Mouse (Mus musculus) CD4-positive, CD25-positive, alpha-beta regulatory T cell, adult 2 months (primary cell): ENCODE measurements around the gene Ltbp1.
A peak's percentile ranks its signal among the peaks of the same experiment; 100 is the strongest.

Experiments used
- DNase-seq: peaks from one replicate; pipeline ENCODE4 v3.0.0-alpha.2; 2012; ENCODE audit warnings: low read depth, low spot score

Gene Ltbp1

GRCm38 (mm10) chr17:75005281-75005684 lies at the start of gene Ltbp1:
Gene Ltbp1 (plus strand): TSS chr17:75005568.
- peak; percentile 13 for DNase-seq

DNA sequence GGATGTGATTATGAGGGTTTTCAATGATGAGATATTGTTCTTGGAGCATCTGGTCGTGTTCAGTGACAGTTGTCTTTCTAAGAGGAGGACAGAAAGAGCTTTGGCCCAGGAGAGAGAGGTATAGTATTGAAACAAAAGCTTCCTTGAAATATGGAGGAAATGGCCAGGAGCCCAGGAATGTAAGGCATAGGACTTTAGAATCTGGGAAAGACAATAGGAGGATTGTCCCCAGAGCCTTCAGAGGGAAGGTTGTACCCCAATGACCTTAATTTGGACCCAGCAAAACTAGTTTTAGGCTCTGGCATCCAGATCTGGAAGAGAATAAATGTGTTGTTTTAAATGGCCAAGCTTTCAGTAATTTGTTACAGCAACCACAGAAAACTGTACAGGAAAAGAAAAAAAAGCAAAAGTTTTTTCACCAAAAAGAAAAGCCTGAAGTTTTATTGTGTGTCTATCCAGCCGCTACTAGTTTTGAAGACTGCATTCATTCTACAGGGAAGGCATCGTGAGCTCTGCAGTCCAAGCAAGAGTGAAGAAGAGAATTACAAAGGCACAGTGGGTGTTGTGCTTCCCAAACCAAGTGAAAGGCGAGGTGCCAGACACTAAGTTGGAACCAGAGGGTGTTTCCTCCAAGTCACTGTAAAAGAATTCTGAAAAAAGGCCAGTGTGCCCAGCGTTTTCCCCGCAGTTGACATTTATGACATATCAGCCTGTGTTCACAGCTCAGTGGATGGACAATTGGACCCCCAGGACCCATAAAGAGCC lies 45.7 kb upstream of the Ltbp1 start:
- no peak for DNase-seq

DNA sequence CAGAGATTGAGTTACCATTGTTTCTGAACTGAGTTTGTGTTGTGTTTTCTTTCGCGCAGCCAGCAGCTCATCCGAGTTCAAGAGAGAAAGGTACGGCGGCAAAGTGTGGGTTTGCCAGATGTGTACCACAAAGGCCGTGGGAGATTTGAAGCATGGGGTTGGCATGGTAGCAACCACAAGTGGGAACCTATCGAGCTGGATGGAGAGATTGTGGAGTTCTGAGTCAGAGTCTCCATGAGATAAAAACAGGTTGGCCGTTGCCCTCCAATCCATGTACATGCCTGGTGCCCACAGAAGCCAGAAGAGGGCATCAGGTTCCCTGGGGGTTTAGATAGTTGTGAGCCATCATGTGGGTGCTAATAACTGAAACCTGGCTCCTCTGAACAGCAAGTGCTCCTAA lies 42.1 kb upstream of the Ltbp1 start:
- no peak for DNase-seq

- no peak for DNase-seq
Observed at GRCm38 (mm10) chr17:74963861-74964260, 41.5 kb upstream of the Ltbp1 start.

DNA sequence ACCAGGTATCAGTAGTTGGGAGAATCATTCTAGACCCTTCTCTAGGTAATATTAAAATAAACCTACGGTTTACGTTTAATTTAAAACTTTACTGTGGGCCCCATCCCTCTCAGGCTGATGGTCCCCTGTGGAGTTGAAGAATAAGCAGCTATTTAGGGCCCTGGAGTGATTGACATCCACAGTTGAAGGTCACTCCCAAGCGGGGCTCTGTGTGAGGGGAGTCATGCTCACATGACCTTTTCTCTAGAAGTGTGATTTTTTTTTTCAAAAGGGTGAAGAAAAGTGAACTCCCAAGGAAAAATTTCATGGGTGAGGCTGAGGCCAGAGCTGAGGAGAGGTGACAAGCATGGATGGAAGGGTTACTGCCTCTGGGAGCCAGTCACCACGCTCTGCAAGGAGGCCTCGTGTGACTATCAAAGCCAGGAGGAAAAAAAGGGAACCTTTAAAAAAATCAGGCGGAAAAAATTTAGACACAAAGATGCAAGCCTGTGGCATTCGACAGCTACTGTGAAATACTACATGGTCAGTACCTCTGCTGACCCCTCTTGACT lies 38.0 kb upstream of the Ltbp1 start:
- DNase-seq, result no peak

DNA sequence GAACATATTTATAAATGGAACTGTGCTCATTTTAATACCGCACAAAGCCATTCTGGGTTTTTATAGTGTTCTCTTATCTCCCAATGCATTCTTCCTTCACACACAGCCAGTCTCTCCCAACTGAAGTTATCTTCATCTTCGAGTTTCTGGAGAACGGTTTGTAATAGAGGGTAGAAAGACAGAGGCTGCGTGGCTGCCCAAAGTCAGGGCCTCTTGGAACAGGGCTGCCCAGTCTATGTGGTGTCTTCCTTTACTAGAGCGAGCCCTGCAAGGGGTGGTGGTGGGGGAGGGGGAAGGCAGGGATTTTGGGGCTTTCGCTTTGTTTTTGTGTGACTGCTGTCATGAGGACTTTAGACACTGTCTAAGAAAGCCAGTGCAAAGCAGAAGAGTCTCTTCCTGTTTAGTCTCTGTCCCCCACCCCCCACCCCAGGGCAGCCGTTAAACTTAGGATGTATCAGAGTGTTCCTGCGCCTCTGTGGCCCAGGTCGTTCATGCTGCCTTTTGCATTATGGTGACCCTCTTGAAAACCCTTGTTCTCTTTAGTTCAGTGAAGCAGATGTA lies 37.1 kb upstream of the Ltbp1 start:
- DNase-seq, result no peak

- no peak for DNase-seq
Observed at GRCm38 (mm10) chr17:74968738-74969271, 36.6 kb upstream of the Ltbp1 start.

- no peak for DNase-seq
Observed at GRCm38 (mm10) chr17:74975192-74975591, 30.2 kb upstream of the Ltbp1 start.

- DNase-seq, result no peak
Observed at GRCm38 (mm10) chr17:74976167-74976985, 29.0 kb upstream of the Ltbp1 start.

DNA sequence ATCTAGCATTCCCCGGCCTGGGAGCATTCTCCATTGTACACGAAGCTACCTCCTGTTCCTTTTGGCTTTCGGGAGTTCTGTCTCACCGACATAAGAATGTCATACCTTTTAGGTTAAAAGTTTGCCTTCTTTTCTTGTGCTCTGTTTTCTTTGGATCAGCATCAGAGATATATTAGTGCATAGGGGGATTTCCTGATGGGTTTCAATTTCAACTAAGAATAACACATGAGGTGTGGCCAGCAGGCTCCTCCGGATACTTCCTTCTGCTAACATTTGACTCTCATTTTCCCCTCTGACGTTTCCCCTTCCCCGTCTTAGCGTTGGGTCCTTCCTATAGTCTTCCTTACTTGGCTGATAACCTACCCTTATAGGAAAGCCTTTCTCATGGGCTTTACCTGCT lies 25.6 kb upstream of the Ltbp1 start:
- no peak for DNase-seq

- DNase-seq, result no peak
Observed at GRCm38 (mm10) chr17:74981703-74982102, 23.7 kb upstream of the Ltbp1 start.

DNA sequence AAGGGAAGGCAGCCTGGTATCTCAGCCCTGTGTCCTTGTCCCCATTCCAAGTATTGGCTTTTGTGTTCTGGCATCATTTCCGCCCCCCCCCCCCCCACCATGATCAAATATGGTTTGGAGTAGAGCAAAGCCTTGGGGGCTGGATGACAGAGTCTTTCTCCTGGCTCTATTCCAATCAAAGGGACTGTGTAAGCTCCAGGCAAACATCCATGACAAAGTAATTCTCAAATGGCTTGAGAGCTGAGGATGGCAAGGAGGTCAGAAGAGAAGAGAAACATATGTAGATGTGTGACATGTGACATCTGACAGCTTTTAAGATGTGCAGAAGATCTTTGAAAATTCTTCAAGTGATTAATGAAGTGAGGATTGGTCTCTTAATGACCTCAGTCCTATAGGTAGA lies 22.5 kb upstream of the Ltbp1 start:
- no peak for DNase-seq

DNA sequence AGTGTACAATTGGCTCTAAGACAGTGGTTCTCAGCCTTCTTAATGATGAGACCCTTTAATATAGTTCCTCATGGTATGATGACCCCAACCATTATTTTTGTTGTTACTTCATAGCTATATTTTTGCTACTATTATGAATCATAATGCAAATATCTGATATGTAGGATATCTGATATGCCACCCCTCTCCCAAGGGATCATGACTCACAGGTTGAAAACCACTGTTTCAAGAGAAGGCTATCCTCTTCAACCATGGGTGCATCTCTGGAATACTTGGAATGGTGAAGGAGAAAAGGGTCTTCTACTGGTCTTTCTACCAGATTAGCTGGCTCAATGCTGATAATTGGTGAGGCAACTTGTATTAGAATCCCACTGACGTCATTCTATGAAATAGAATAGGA lies 21.3 kb upstream of the Ltbp1 start:
- DNase-seq, result no peak

DNA sequence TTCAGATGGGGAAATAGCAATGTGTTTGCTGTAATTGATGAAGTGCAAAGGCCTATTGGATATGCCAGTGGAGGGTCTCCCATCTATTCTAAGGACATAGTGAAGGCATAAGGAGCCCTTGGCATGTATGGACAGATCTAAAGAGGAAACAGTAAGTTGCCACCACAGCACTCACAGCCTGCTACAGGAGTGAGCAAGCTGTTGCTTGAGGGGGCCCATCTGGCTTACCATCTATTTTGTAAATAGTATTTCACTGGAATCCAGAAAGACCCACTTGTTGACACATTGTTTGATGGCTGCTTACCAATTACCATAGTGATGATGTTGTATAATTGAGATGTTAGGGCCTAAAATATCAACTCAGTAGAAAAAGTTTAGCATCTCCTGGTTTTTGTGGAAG lies 20.7 kb upstream of the Ltbp1 start:
- DNase-seq, result no peak

GRCm38 (mm10) chr17:74987067-74987466 lies 18.3 kb upstream of the Ltbp1 start:
- DNase-seq, result no peak

- no peak for DNase-seq
Observed at GRCm38 (mm10) chr17:74989691-74990090, 15.7 kb upstream of the Ltbp1 start.

DNA sequence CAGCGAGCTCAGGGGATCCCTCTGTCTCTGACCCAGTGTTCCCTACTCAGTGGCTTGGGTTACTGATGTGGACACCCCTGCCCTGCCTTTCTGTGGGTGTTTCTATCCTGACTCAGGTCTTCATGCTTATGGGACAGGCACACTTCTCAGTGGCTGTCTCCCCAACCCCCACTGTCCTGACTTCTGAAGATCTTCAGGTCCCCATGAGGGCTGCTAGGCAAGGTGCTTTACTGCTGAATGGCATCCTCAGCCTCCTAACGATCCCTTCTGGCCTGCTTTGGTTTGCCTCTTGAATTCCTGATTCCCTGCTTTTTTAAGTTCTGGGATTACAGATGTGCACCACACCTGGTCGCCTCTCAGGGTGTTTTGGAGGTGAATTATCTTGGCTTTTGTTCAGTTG lies 14.8 kb upstream of the Ltbp1 start:
- no peak for DNase-seq

DNA sequence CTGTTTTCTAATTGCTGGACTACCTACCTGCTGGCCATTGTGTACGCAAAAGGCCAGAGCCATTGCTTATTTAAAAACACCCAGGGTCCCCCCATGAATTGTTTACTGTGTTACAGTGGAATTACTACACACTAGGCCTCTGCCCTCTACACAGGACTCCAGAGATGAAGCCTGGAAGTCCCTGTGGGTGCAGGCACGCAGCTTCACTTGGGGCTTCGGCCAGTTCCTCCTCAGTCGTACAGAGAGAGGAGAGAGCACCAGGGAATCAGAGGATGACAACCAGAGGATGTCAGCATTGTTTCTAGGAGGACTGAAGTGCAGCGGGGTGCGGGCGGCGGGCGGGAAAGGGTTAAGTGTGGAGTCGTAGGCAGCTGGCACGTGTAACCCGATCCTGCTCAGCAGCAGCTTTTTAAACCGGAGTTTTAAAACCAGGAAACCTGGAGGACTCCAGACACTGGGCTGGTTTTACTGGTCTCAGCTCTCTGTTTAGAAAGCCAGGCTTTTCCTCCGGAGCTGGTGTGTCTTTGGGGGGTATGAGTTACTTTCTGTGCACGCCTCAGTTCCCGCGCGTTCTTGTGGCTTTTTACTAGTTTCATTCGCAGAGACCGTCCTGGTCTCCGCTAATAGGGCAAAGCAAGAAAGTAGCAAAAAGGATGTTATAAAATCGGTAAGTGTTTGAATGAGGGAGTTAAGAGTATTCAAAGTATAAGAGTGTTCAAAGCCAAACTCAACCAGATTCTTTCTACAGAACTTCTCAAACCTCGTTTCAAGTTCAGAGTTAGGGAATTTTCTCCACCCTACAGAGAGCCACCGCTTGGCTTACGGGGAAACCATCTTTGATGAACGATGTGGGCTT lies 11.4 kb upstream of the Ltbp1 start:
- no peak for DNase-seq

DNA sequence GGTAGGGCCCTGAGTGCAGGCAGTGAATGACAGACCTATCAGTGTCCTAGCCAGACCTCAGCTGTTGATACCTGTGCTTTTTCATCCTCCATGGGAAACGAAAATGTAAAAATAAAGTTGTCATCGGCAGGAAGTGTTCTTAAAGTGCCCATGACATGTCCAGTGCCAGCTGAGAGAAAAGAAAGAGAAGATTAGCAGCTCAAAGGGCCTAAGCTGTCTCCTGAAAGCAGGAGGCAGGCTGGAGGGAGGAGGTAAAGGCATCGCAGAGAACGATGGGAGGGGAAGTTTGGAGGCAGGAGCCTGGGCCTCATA lies 10.8 kb upstream of the Ltbp1 start:
- no peak for DNase-seq

- DNase-seq, result no peak
Observed at GRCm38 (mm10) chr17:74995266-74995665, 10.1 kb upstream of the Ltbp1 start.

DNA sequence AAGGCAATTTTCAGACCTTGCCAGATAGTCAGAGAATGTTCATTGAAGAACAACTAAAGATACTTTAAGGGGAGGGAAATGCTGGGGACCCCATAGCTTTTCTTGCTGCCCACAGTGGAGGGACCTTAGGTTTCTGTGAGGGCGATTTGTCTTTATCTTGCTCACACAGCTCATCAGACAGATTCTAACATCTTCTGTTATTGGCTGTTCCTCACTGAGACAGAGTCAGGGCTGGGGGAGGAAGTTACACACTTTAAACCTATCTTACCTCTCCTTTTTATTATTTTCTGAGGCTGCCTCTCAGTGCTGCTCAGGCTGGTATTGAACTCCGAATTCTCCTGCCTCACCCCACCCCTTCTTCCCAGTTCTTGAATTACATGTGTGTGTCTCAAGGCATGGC lies 5.3 kb upstream of the Ltbp1 start:
- no peak for DNase-seq
